Mouse (Mus musculus) liver, postnatal 0 days (tissue): ENCODE measurements around the gene Cdk18.

Experiments used
- CTCF ChIP-seq: sonication (generic); IDR thresholded peaks from 2 replicates; pipeline ENCODE4 v1.5.1; 2016; ENCODE audit warnings: antibody characterized with exemption, low read depth
- EP300 ChIP-seq: IDR thresholded peaks from 2 replicates; pipeline ENCODE4 v1.6.1; 2016; ENCODE audit warnings: antibody characterized with exemption, low read depth, mild to moderate bottlenecking

- TF ChIP-seq CTCF (no peak), EP300 (no peak)
Measured at GRCm38 (mm10) chr1:132123420-132124014, 16.0 kb downstream of the Cdk18 start.
